Mouse (Mus musculus) kidney, embryonic 16.5 days (tissue): ENCODE data around the gene Frmd6. TPM values are rescaled to one million over a fixed set of nuclear protein-coding genes. Genes with fewer than 3 reads are reported as not detected.

Source experiments
- ATAC-seq: fragments of 200-750 bp; cut with Nextera tagmentation; 2 replicates; pipeline ENCODE4 v1.8.0; 2017; ENCODE audit warnings: moderate TSS enrichment; ENCODE audit not compliant: low FRiP score, low TSS enrichment
- H3K27ac ChIP-seq: fragments of 300-500 bp; sonication (generic); 2 replicates; pipeline ENCODE4 v1.5.1; 2014; ENCODE audit warnings: low read length
- H3K27me3 ChIP-seq: fragments of 300-500 bp; sonication (generic); 2 replicates; pipeline ENCODE4 v1.6.1; 2014; ENCODE audit warnings: low read length, control low read depth, mixed read lengths; ENCODE audit not compliant: insufficient read depth
- H3K36me3 ChIP-seq: fragments of 300-500 bp; sonication (generic); 2 replicates; pipeline ENCODE4 v1.6.1; 2014; ENCODE audit warnings: low read length, control low read depth, mixed read lengths; ENCODE audit not compliant: insufficient read depth
- H3K4me1 ChIP-seq: fragments of 300-500 bp; sonication (generic); 2 replicates; pipeline ENCODE4 v1.6.1; 2014; ENCODE audit warnings: low read length, control low read depth, mixed read lengths; ENCODE audit not compliant: insufficient read depth
- H3K4me2 ChIP-seq: fragments of 300-500 bp; sonication (generic); replicated peaks from 2 replicates; pipeline ENCODE4 v1.6.1; 2014; ENCODE audit warnings: low read depth, low read length
- H3K4me3 ChIP-seq: fragments of 300-500 bp; sonication (generic); 2 replicates; pipeline ENCODE4 v1.5.1; 2014; ENCODE audit warnings: mild to moderate bottlenecking, low read length
- H3K9ac ChIP-seq: fragments of 300-500 bp; sonication (generic); replicated peaks from 2 replicates; pipeline ENCODE4 v1.6.1; 2014; ENCODE audit warnings: low read length
- H3K9me3 ChIP-seq: fragments of 300-500 bp; sonication (generic); 2 replicates; pipeline ENCODE4 v1.6.1; 2016; ENCODE audit warnings: low read length, control low read depth
- WGBS: fragments of 180-500 bp; shearing (Covaris S2); extraction: QIAGEN DNeasy Blood & Tissue Kit; methylation state at CpG from one replicate; pipeline ENCODE4 v1.1.7; 2014; 5-methylcytosine and 5-hydroxymethylcytosine counted together
- polyA plus RNA-seq: library from polyadenylated mRNA; unstranded; fragments of >200 nt; fragmentation: Nextera tagmentation; extraction: Ambion mirVana; gene quantifications from 2 replicates; pipeline ENCODE4 v1.2.1, GENCODE M21; 2015

Frmd6 gene
- polyA plus RNA-seq, 1 experiment from 2014 or later: 22.7 TPM

DNA sequence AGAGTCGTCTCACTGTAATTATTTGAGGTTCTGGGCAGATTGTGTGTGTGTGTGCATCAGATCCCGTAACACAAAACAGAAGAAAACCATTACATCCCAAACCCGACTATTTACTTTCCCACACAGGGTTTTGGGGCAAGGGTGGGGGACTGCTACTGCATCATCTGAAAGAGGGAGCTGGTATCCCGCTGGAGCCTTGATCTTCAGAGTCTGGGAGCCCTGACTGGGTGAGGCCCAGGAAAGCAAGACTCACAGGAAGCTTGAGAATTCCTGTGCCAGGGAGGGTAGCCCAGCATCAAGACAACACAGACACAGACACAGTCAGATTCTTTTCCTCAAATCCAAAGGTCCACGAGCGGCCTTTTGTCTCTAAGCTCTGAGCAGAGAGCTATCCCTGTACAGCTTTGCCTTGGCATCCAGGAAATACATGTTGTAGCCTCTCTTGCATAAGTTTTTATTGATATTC is 41.0 kb upstream of the Frmd6 start:
- H3K4me1 ChIP-seq: peaks cover 16% of the 10 kb centered on the region
- 40% methylated on average over 6 of the region's 6 CpGs for WGBS
- no peak overlapping the region for H3K4me2 ChIP-seq
- no peak for ATAC-seq
- no peaks in the 10 kb centered on the region for H3K27me3 ChIP-seq
- no peaks in the 10 kb centered on the region for H3K36me3 ChIP-seq
- H3K9ac ChIP-seq: no peak overlapping the region
- no peaks in the 10 kb centered on the region for H3K9me3 ChIP-seq
- H3K4me3 ChIP-seq: no peak overlapping the region
- H3K27ac ChIP-seq: no peak overlapping the region

DNA sequence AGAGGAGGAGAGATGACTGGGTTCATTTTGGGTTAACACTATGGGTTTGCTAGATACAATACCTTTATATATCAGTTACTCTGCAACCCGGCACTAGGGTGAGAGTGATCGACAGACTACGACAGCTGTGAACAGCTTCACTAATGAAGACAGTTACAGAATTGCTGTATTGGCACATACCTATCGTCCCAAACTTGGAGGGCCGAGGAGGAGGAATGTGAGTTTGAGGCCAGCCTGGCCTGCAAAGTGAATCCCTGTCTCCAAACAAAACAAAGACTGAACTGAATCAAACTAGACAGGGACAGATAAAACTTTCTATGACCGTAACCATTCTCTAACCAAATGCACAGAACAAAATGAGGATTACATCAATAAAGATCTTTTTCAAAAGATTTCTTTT is 36.0 kb upstream of the Frmd6 start:
- Histone ChIP-seq H3K4me1 (no peaks in the 10 kb centered on the region), H3K27ac (no peak overlapping the region), H3K4me2 (no peak overlapping the region), H3K4me3 (no peak overlapping the region), H3K36me3 (no peaks in the 10 kb centered on the region), H3K9me3 (no peaks in the 10 kb centered on the region), H3K27me3 (no peaks in the 10 kb centered on the region), H3K9ac (no peak overlapping the region)
- 74% methylated on average over 6 of the region's 6 CpGs for WGBS
- ATAC-seq: no peak

GRCm38 (mm10) chr12:70793291-70793690 is 32.0 kb upstream of the Frmd6 start:
- WGBS: 89% methylated on average over 6 of the region's 6 CpGs
- Histone ChIP-seq H3K4me3 (no peak overlapping the region), H3K9me3 (no peaks in the 10 kb centered on the region), H3K4me1 (no peaks in the 10 kb centered on the region), H3K27ac (no peak overlapping the region), H3K9ac (no peak overlapping the region), H3K27me3 (no peaks in the 10 kb centered on the region), H3K36me3 (no peaks in the 10 kb centered on the region), H3K4me2 (no peak overlapping the region)
- no peak for ATAC-seq

DNA sequence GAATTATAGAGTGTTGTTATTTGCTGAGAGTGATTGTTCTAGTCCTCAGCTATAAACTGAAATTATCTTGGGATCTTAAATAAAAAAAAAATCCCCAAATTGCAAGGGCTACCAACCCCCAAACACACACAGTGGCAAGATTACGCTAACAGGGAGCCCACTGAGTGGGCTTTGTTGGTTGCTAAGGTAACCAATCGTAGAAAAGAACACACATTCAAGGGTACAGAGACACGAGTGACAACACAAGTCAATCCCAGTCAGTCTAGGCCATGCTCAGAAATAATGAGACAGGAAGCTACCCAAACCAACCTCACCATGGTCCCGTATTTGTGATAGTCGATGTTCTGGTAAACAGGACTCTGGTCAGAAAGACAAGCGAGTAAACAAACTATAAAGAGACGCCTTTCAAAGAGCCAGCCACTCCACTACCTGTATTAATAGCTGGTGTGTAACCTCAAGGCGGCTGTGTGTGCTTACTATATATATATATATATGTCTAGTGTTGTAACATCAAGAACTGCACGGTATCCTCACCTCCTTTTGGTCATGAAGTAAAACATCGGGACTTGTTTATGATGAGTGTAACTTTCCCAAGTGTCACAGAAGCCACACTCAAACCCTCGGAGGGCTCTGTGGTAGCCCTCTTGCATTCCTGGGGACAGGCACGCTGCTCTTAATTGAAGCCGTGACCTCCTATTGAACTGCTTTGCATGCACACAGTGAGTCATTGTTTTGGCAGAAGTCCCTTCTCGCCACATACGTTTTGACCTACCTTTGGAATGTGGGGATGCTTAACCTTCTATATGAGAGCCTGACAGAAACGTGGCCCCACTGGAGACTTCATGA is 30.5 kb upstream of the Frmd6 start:
- no peak overlapping the region for H3K27ac ChIP-seq
- no peak for ATAC-seq
- no peak overlapping the region for H3K4me3 ChIP-seq
- H3K4me2 ChIP-seq: no peak overlapping the region
- WGBS: 62% methylated on average over 16 of the region's 16 CpGs
- H3K27me3 ChIP-seq: no peaks in the 10 kb centered on the region
- no peaks in the 10 kb centered on the region for H3K36me3 ChIP-seq
- H3K4me1 ChIP-seq: peaks cover 6% of the 10 kb centered on the region
- no peak overlapping the region for H3K9ac ChIP-seq
- no peaks in the 10 kb centered on the region for H3K9me3 ChIP-seq

GRCm38 (mm10) chr12:70795389-70795711 is 30.0 kb upstream of the Frmd6 start:
- H3K4me1 ChIP-seq: peaks cover 11% of the 10 kb centered on the region
- WGBS: 89% methylated on average over 3 of the region's 3 CpGs
- H3K4me2 ChIP-seq: no peak overlapping the region
- no peak for ATAC-seq
- H3K27ac ChIP-seq: no peak overlapping the region
- no peaks in the 10 kb centered on the region for H3K27me3 ChIP-seq
- H3K4me3 ChIP-seq: no peak overlapping the region
- H3K9me3 ChIP-seq: no peaks in the 10 kb centered on the region
- no peak overlapping the region for H3K9ac ChIP-seq
- H3K36me3 ChIP-seq: no peaks in the 10 kb centered on the region

GRCm38 (mm10) chr12:70798496-70798895 is 26.8 kb upstream of the Frmd6 start:
- Histone ChIP-seq H3K9ac (no peak overlapping the region), H3K36me3 (no peaks in the 10 kb centered on the region), H3K27ac (no peak overlapping the region), H3K4me2 (no peak overlapping the region), H3K27me3 (no peaks in the 10 kb centered on the region), H3K4me3 (no peak overlapping the region), H3K9me3 (no peaks in the 10 kb centered on the region), H3K4me1 (peaks cover 11% of the 10 kb centered on the region)
- no peak for ATAC-seq
- WGBS: 53% methylated on average over 8 of the region's 8 CpGs

DNA sequence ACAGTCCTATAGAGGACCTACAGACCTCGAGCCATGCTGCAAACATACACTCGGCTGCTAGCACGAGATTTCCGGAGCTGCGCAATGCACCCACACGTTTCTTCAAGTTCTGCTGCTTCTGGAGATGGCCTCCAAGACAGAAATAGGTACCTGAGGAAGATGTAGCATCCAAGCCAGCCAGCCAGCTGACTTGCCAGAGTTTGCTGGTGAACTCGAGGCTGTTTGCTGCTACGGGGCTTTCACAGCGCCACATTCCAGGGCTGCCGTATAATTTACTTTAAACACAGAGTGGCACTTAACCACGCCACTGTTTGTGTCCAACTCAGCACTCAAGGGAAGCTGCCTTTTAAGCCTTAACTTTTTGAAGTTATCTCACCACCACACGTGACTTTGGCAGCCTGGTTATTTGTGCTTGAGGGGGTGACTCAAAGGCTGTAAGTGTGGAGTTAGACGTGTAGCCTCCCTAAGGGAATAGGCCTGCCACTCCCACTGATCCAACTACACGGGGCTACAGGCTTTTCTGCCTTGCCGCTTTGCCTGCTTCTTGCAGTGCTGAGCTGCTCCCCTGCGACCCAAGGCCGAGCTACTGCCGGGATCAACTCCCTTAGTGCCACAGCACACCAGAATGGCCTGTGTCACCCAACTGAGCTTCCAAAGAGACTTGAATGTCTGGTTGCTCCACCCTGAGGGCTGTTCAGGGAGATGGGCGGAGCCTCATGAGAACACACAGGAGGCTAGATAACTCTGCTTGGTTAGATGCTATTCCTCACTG is 25.9 kb upstream of the Frmd6 start:
- H3K9ac ChIP-seq: 0 out of 2 replicates have a peak overlapping the region, but pooled peaks have one; percentile 19

GRCm38 (mm10) chr12:70800086-70800485 is 25.2 kb upstream of the Frmd6 start:
- ATAC-seq: no peak
- Histone ChIP-seq H3K9me3 (no peaks in the 10 kb centered on the region), H3K27me3 (no peaks in the 10 kb centered on the region), H3K27ac (no peak overlapping the region), H3K9ac (no peak overlapping the region), H3K4me1 (peaks cover 11% of the 10 kb centered on the region), H3K4me2 (no peak overlapping the region), H3K36me3 (no peaks in the 10 kb centered on the region), H3K4me3 (no peak overlapping the region)
- whole genome bisulfite sequencing: 78% methylated on average over 8 of the region's 8 CpGs

More for the DNA sequence above, 25.9 kb upstream of the Frmd6 start:
- peak overlapping the region; percentile 2; the same call in 1 of the 2 replicates for H3K27ac ChIP-seq
- no peaks in the 10 kb centered on the region for H3K9me3 ChIP-seq
- peak; percentile 61; the same call in 1 of the 2 replicates for ATAC-seq
- no peaks in the 10 kb centered on the region for H3K36me3 ChIP-seq
- H3K4me1 ChIP-seq: peaks cover 11% of the 10 kb centered on the region
- no peaks in the 10 kb centered on the region for H3K27me3 ChIP-seq
- 31% methylated on average over 19 of the region's 19 CpGs for WGBS
- peak overlapping the region; percentile 24 for H3K4me2 ChIP-seq
- no peak overlapping the region for H3K4me3 ChIP-seq

GRCm38 (mm10) chr12:70801361-70801760 is 24.0 kb upstream of the Frmd6 start:
- ATAC-seq: no peak
- H3K9me3 ChIP-seq: no peaks in the 10 kb centered on the region
- no peak overlapping the region for H3K27ac ChIP-seq
- H3K4me1 ChIP-seq: peaks cover 11% of the 10 kb centered on the region
- no peak overlapping the region for H3K9ac ChIP-seq
- no peak overlapping the region for H3K4me2 ChIP-seq
- H3K27me3 ChIP-seq: no peaks in the 10 kb centered on the region
- no peak overlapping the region for H3K4me3 ChIP-seq
- no peaks in the 10 kb centered on the region for H3K36me3 ChIP-seq
- WGBS: 51% methylated on average over 8 of the region's 8 CpGs

- Histone ChIP-seq H3K27ac (no peak overlapping the region), H3K4me3 (no peak overlapping the region), H3K9me3 (no peaks in the 10 kb centered on the region), H3K27me3 (no peaks in the 10 kb centered on the region), H3K4me2 (no peak overlapping the region), H3K36me3 (no peaks in the 10 kb centered on the region), H3K9ac (no peak overlapping the region), H3K4me1 (peaks cover 11% of the 10 kb centered on the region)
- WGBS: 77% methylated on average over 4 of the region's 4 CpGs
- no peak for ATAC-seq
Measured at GRCm38 (mm10) chr12:70803494-70803893, 21.8 kb upstream of the Frmd6 start.
